Mouse (Mus musculus): ENCODE measurements at regions not wholly inside any gene's neighbourhood (a gene's known extent, or its start where the extent isn't known, plus 50 kb on each side); places are given as distances from the start of the nearest gene placed in this dataset.

GRCm38 (mm10) chr7:116606751-116607483, 102.7 kb downstream of the Nucb2 start:
- Histone ChIP-seq H3ac (ENCODE audit: control insufficient read depth, insufficient read length, low read depth) (no peak overlapping the region), H3K27me3 (ENCODE audit: control insufficient read depth, insufficient read depth, insufficient read length) (no peaks in the 10 kb centered on the region), H3K4me3 (ENCODE audit: insufficient read depth, poor library complexity, severe bottlenecking) (no peak overlapping the region), H3K36me3 (ENCODE audit: control insufficient read depth, insufficient read depth) (no peaks in the 10 kb centered on the region), H3K79me2 (ENCODE audit: control insufficient read depth, insufficient read depth) (no peaks in the 10 kb centered on the region), H3K79me3 (ENCODE audit: low read depth) (no peaks in the 10 kb centered on the region)
- TF ChIP-seq CEBPB (IDR thresholded peaks at IDR 0.05; ENCODE audit: low read depth), result no peak
- no peak for TF ChIP-seq MYOG (IDR thresholded peaks at IDR 0.05; ENCODE audit: control insufficient read depth, extremely low read depth, insufficient read length)
- TF ChIP-seq FOSL1 (IDR thresholded peaks at IDR 0.05; ENCODE audit: insufficient read depth, low read length, poor library complexity, severe bottlenecking), result no peak
- TF ChIP-seq USF1 (IDR thresholded peaks at IDR 0.05; ENCODE audit: low read depth), result no peak
- no peak for TF ChIP-seq MYOD1 (IDR thresholded peaks at IDR 0.05; ENCODE audit: control insufficient read depth, insufficient read length, low read depth)
- no peak for TF ChIP-seq MAX (IDR thresholded peaks at IDR 0.05)
- TF ChIP-seq CTCF (IDR thresholded peaks at IDR 0.05; ENCODE audit: control insufficient read depth, insufficient read depth, insufficient read length), result no peak

- TF ChIP-seq MYOG (IDR thresholded peaks at IDR 0.05; ENCODE audit: control insufficient read depth, extremely low read depth, insufficient read length) (no peak), FOSL1 (IDR thresholded peaks at IDR 0.05; ENCODE audit: insufficient read depth, low read length, poor library complexity, severe bottlenecking) (no peak), CTCF (IDR thresholded peaks at IDR 0.05; ENCODE audit: control insufficient read depth, insufficient read depth, insufficient read length) (no peak), USF1 (IDR thresholded peaks at IDR 0.05; ENCODE audit: low read depth) (no peak), MYOD1 (IDR thresholded peaks at IDR 0.05; ENCODE audit: control insufficient read depth, insufficient read length, low read depth) (no peak), CEBPB (IDR thresholded peaks at IDR 0.05; ENCODE audit: low read depth) (no peak), MAX (IDR thresholded peaks at IDR 0.05) (no peak)
- no peaks in the 10 kb centered on the region for H3K79me3 ChIP-seq (ENCODE audit: low read depth)
- H3K27me3 ChIP-seq (ENCODE audit: control insufficient read depth, insufficient read depth, insufficient read length), result no peaks in the 10 kb centered on the region
- no peaks in the 10 kb centered on the region for H3K79me2 ChIP-seq (ENCODE audit: control insufficient read depth, insufficient read depth)
- H3K4me3 ChIP-seq (ENCODE audit: insufficient read depth, poor library complexity, severe bottlenecking), result no peak overlapping the region
- no peaks in the 10 kb centered on the region for H3K36me3 ChIP-seq (ENCODE audit: control insufficient read depth, insufficient read depth)
- no peak overlapping the region for H3ac ChIP-seq (ENCODE audit: control insufficient read depth, insufficient read length, low read depth)
These were observed 103.6 kb downstream of the Nucb2 start for GRCm38 (mm10) chr7:116607628-116608225.

GRCm38 (mm10) chr7:116608350-116609085, 104.3 kb downstream of the Nucb2 start:
- no peak overlapping the region for H3K4me3 ChIP-seq (ENCODE audit: insufficient read depth, poor library complexity, severe bottlenecking)
- no peaks in the 10 kb centered on the region for H3K79me2 ChIP-seq (ENCODE audit: control insufficient read depth, insufficient read depth)
- no peaks in the 10 kb centered on the region for H3K79me3 ChIP-seq (ENCODE audit: low read depth)
- no peaks in the 10 kb centered on the region for H3K36me3 ChIP-seq (ENCODE audit: control insufficient read depth, insufficient read depth)
- no peak overlapping the region for H3ac ChIP-seq (ENCODE audit: control insufficient read depth, insufficient read length, low read depth)
- no peaks in the 10 kb centered on the region for H3K27me3 ChIP-seq (ENCODE audit: control insufficient read depth, insufficient read depth, insufficient read length)
- TF ChIP-seq CTCF (IDR thresholded peaks at IDR 0.05; ENCODE audit: control insufficient read depth, insufficient read depth, insufficient read length), result peak; percentile 56
- no peak for TF ChIP-seq MYOD1 (IDR thresholded peaks at IDR 0.05; ENCODE audit: control insufficient read depth, insufficient read length, low read depth)
- no peak for TF ChIP-seq MYOG (IDR thresholded peaks at IDR 0.05; ENCODE audit: control insufficient read depth, extremely low read depth, insufficient read length)
- no peak for TF ChIP-seq MAX (IDR thresholded peaks at IDR 0.05)
- no peak for TF ChIP-seq USF1 (IDR thresholded peaks at IDR 0.05; ENCODE audit: low read depth)
- TF ChIP-seq CEBPB (IDR thresholded peaks at IDR 0.05; ENCODE audit: low read depth), result no peak
- TF ChIP-seq FOSL1 (IDR thresholded peaks at IDR 0.05; ENCODE audit: insufficient read depth, low read length, poor library complexity, severe bottlenecking), result no peak

GRCm38 (mm10) chr7:116609406-116609805, 105.2 kb downstream of the Nucb2 start:
- no peak overlapping the region for H3ac ChIP-seq (ENCODE audit: control insufficient read depth, insufficient read length, low read depth)
- H3K36me3 ChIP-seq (ENCODE audit: control insufficient read depth, insufficient read depth), result no peaks in the 10 kb centered on the region
- no peaks in the 10 kb centered on the region for H3K79me3 ChIP-seq (ENCODE audit: low read depth)
- TF ChIP-seq MYOG (IDR thresholded peaks at IDR 0.05; ENCODE audit: control insufficient read depth, extremely low read depth, insufficient read length) (no peak), USF1 (IDR thresholded peaks at IDR 0.05; ENCODE audit: low read depth) (no peak), FOSL1 (IDR thresholded peaks at IDR 0.05; ENCODE audit: insufficient read depth, low read length, poor library complexity, severe bottlenecking) (no peak), MAX (IDR thresholded peaks at IDR 0.05) (no peak), MYOD1 (IDR thresholded peaks at IDR 0.05; ENCODE audit: control insufficient read depth, insufficient read length, low read depth) (no peak), CTCF (IDR thresholded peaks at IDR 0.05; ENCODE audit: control insufficient read depth, insufficient read depth, insufficient read length) (no peak), CEBPB (IDR thresholded peaks at IDR 0.05; ENCODE audit: low read depth) (no peak)
- H3K4me3 ChIP-seq (ENCODE audit: insufficient read depth, poor library complexity, severe bottlenecking), result no peak overlapping the region
- no peaks in the 10 kb centered on the region for H3K79me2 ChIP-seq (ENCODE audit: control insufficient read depth, insufficient read depth)
- no peaks in the 10 kb centered on the region for H3K27me3 ChIP-seq (ENCODE audit: control insufficient read depth, insufficient read depth, insufficient read length)

- no peaks in the 10 kb centered on the region for H3K79me2 ChIP-seq (ENCODE audit: control insufficient read depth, insufficient read depth)
- TF ChIP-seq CEBPB (IDR thresholded peaks at IDR 0.05; ENCODE audit: low read depth) (no peak), MAX (IDR thresholded peaks at IDR 0.05) (no peak), MYOG (IDR thresholded peaks at IDR 0.05; ENCODE audit: control insufficient read depth, extremely low read depth, insufficient read length) (no peak), FOSL1 (IDR thresholded peaks at IDR 0.05; ENCODE audit: insufficient read depth, low read length, poor library complexity, severe bottlenecking) (no peak), CTCF (IDR thresholded peaks at IDR 0.05; ENCODE audit: control insufficient read depth, insufficient read depth, insufficient read length) (no peak), MYOD1 (IDR thresholded peaks at IDR 0.05; ENCODE audit: control insufficient read depth, insufficient read length, low read depth) (no peak), USF1 (IDR thresholded peaks at IDR 0.05; ENCODE audit: low read depth) (no peak)
- H3K4me3 ChIP-seq (ENCODE audit: insufficient read depth, poor library complexity, severe bottlenecking), result no peak overlapping the region
- H3K27me3 ChIP-seq (ENCODE audit: control insufficient read depth, insufficient read depth, insufficient read length), result no peaks in the 10 kb centered on the region
- no peak overlapping the region for H3ac ChIP-seq (ENCODE audit: control insufficient read depth, insufficient read length, low read depth)
- H3K79me3 ChIP-seq (ENCODE audit: low read depth), result no peaks in the 10 kb centered on the region
- H3K36me3 ChIP-seq (ENCODE audit: control insufficient read depth, insufficient read depth), result no peaks in the 10 kb centered on the region
These were observed 105.7 kb downstream of the Nucb2 start for GRCm38 (mm10) chr7:116609906-116610305.

Measured in C2C12 (cell line).